Mouse (Mus musculus): ENCODE measurements around the gene Syk. TPM values are rescaled to one million over a fixed set of nuclear protein-coding genes. Genes with fewer than 3 reads are reported as not detected.
A peak's percentile ranks its signal among the peaks of the same experiment; 100 is the strongest.

Syk gene
- polyA plus RNA-seq, 1 experiment from 2014 or later = 3.3 TPM

DNA sequence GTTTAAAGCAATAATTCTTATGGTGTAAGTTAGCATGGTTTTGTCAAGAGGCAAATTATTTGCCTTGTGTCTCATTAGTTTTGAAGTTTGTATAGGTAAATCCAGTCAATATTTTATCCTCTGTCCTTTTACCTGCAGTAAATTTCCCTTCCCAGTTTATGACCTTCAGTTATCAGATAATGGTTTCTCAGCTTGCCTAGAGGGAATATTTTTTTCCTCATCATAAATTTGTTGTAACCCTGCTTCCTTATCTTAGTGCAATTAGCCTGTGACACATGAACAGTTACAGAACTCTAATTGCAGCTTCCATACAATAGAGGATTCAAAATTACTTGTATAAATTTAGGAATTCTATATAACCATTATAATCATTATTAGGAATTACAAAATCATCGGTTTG is 25.0 kb downstream of the Syk start:
- ATAC-seq = peak; percentile 58; the same call in 1 of the 2 replicates
- no peaks in the 10 kb centered on the region for H3K36me3 ChIP-seq
- 81% methylated on average over 1 of the region's 1 CpGs for WGBS
- no peak overlapping the region for H3K4me2 ChIP-seq (replicated peaks)
- no peak overlapping the region for H3K27ac ChIP-seq
- H3K4me1 ChIP-seq (replicated peaks) = peaks cover 9% of the 10 kb centered on the region
- H3K9me3 ChIP-seq = no peaks in the 10 kb centered on the region
- H3K27me3 ChIP-seq (replicated peaks) = no peaks in the 10 kb centered on the region
- no peak overlapping the region for H3K4me3 ChIP-seq (replicated peaks)
- no peak overlapping the region for H3K9ac ChIP-seq

DNA sequence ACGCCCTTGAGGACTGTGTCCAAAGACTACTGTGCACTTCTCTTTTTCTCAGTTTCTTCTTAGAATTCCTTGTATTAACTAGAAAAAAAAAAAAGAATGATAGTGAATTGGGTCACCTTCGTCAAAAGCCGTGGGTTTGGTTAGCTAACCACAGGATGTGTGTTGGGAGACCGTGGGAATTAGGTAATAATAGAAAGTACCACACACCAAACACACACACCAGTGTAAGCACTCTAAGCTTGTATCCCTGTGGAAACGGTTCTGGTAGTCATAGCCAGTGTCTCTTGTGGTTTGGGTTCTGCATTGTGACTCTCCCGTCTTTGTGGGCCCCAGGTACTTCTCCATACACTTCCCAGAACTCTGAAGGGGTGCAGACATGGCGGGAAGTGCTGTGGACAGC is 27.5 kb downstream of the Syk start:
- no peaks in the 10 kb centered on the region for H3K36me3 ChIP-seq
- no peaks in the 10 kb centered on the region for H3K9me3 ChIP-seq
- 86% methylated on average over 7 of the region's 7 CpGs for WGBS
- peaks cover 9% of the 10 kb centered on the region for H3K4me1 ChIP-seq (replicated peaks)
- H3K4me2 ChIP-seq (replicated peaks) = no peak overlapping the region
- no peak overlapping the region for H3K9ac ChIP-seq
- H3K4me3 ChIP-seq (replicated peaks) = no peak overlapping the region
- H3K27me3 ChIP-seq (replicated peaks) = no peaks in the 10 kb centered on the region
- no peak overlapping the region for H3K27ac ChIP-seq
- ATAC-seq = no peak

- H3K36me3 ChIP-seq = no peaks in the 10 kb centered on the region
- H3K4me1 ChIP-seq (replicated peaks) = peaks cover 3% of the 10 kb centered on the region; the same call in 1 of the 2 replicates
- no peak overlapping the region for H3K4me2 ChIP-seq (replicated peaks)
- WGBS = 77% methylated on average over 3 of the region's 3 CpGs
- no peaks in the 10 kb centered on the region for H3K9me3 ChIP-seq
- no peak overlapping the region for H3K9ac ChIP-seq
- no peak overlapping the region for H3K4me3 ChIP-seq (replicated peaks)
- no peak for ATAC-seq
- H3K27me3 ChIP-seq (replicated peaks) = no peaks in the 10 kb centered on the region
- H3K27ac ChIP-seq = no peak overlapping the region
Observed at GRCm38 (mm10) chr13:52613266-52613665, 30.3 kb downstream of the Syk start.

DNA sequence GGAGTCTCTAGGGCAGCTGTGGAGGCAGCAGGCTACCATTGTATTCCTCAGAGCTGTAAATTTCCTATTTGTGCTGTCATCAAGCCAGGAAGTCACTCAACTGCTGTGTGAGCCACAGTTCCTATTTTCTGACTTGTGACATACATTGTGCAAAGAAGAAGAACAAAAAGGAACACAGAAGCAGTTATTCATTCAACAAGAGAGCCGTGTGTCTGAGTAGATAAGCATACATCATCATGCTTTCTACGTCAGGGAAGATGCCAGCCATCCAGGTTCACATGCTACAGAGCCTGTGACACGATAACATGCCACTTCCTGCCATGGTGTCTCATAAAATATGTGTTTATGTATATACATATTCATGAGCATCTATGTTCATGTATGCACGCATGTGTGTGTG is 32.1 kb downstream of the Syk start:
- H3K4me3 ChIP-seq (replicated peaks) = no peak overlapping the region
- no peaks in the 10 kb centered on the region for H3K4me1 ChIP-seq (replicated peaks)
- no peak overlapping the region for H3K4me2 ChIP-seq (replicated peaks)
- no peaks in the 10 kb centered on the region for H3K36me3 ChIP-seq
- no peak for ATAC-seq
- H3K27me3 ChIP-seq (replicated peaks) = no peaks in the 10 kb centered on the region
- H3K9me3 ChIP-seq = no peaks in the 10 kb centered on the region
- H3K27ac ChIP-seq = no peak overlapping the region
- H3K9ac ChIP-seq = no peak overlapping the region
- WGBS = 75% methylated on average over 4 of the region's 4 CpGs

- ATAC-seq = no peak
- Histone ChIP-seq H3K9me3 (no peaks in the 10 kb centered on the region), H3K4me1 (replicated peaks) (no peaks in the 10 kb centered on the region), H3K4me2 (replicated peaks) (no peak overlapping the region), H3K36me3 (no peaks in the 10 kb centered on the region), H3K27me3 (replicated peaks) (no peaks in the 10 kb centered on the region), H3K4me3 (replicated peaks) (no peak overlapping the region), H3K27ac (no peak overlapping the region), H3K9ac (no peak overlapping the region)
- WGBS = 73% methylated on average over 11 of the region's 11 CpGs
Observed at GRCm38 (mm10) chr13:52617096-52617714, 34.2 kb downstream of the Syk start.

DNA sequence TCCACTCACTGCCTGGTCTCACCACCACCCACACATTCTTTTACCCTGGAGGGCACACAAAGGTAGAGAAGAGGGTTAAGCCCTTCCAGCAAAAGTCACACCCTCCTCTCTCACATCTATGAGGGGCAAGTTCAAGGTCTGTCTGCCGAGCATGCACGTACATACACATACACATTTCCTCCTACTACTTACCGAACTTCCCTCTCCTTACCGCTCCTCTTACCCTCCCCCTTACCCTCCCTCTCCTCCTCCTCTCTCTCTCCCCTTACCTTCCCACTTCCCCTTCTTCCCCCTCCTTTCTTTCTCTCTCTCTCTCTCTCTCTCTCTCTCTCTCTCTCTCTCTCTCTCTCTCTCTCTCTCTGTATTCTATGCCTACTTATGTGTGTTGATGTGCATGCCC is 35.6 kb downstream of the Syk start:
- no peaks in the 10 kb centered on the region for H3K27me3 ChIP-seq (replicated peaks)
- 46% methylated on average over 4 of the region's 4 CpGs for WGBS

DNA sequence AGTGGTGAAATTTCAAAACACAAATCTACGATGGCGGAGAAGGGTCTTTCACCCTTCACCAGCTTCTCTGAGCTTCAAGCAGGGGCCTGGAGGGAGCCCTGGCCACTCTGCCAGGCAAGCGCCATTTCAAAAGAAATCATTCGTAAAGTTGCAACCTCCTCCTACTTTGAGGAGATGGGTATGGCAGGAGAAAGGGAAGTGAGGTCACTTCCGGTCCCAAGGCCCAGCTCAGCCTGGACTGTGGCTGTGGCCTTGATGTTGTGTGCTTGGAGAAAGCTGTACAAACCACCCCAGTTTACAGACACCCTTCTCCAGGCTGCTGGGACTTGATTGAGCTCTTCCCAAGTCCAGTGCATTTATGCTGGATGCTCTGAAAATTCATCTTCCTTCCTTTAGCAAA is 36.5 kb downstream of the Syk start:
- Histone ChIP-seq H3K4me1 (replicated peaks) (no peaks in the 10 kb centered on the region), H3K4me2 (replicated peaks) (no peak overlapping the region), H3K27me3 (replicated peaks) (no peaks in the 10 kb centered on the region), H3K9me3 (no peaks in the 10 kb centered on the region), H3K9ac (no peak overlapping the region), H3K27ac (no peak overlapping the region), H3K36me3 (no peaks in the 10 kb centered on the region), H3K4me3 (replicated peaks) (no peak overlapping the region)
- 84% methylated on average over 5 of the region's 5 CpGs for WGBS
- no peak for ATAC-seq

More for the DNA sequence above, 35.6 kb downstream of the Syk start:
- no peak overlapping the region for H3K27ac ChIP-seq
- H3K4me3 ChIP-seq (replicated peaks) = no peak overlapping the region
- no peak overlapping the region for H3K9ac ChIP-seq
- ATAC-seq = no peak
- H3K9me3 ChIP-seq = no peaks in the 10 kb centered on the region
- no peak overlapping the region for H3K4me2 ChIP-seq (replicated peaks)
- no peaks in the 10 kb centered on the region for H3K4me1 ChIP-seq (replicated peaks)
- H3K36me3 ChIP-seq = no peaks in the 10 kb centered on the region

DNA sequence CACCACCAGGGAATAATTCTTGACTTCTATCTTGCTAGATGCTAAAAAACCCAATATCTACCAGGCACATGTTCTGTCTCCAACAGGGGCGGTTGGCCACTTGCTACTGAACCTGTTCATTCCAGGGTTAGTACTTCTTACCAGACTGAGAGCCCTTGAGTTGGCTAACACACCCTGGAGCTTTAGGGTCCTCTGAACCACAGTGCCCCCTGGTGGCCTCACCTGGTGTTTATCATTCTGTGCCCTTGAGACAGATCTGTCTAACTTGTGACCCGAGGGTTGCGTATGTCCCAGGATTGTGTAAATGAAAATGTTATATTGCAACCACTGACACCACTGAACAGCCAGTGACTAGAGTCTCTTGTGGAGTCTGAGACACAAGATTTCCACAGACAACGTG is 41.1 kb downstream of the Syk start:
- Histone ChIP-seq H3K4me2 (replicated peaks) (no peak overlapping the region), H3K4me3 (replicated peaks) (no peak overlapping the region), H3K27me3 (replicated peaks) (no peaks in the 10 kb centered on the region), H3K9me3 (no peaks in the 10 kb centered on the region), H3K9ac (no peak overlapping the region), H3K27ac (no peak overlapping the region), H3K4me1 (replicated peaks) (no peaks in the 10 kb centered on the region), H3K36me3 (no peaks in the 10 kb centered on the region)
- WGBS = 54% methylated on average over 4 of the region's 4 CpGs
- ATAC-seq = no peak

DNA sequence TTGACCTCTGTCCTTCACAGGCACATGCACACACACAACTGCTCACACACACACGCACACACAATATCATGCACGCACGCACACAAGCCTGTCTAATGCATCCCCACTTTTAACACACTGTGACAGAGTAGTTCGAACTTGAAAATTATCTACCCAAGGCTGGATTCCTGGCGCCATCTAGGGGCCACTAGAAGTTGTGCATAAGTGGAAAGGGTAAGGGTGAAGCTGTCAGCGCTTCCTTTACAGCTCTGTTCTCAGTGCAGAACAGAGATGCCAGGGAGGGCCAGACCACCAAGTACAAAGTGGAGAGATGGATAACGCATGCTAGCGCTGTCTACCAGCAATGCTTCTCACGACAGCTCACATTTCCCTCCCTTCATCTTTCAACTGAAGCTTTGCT is 45.6 kb downstream of the Syk start:
- ATAC-seq = peak; percentile 45; the same call in 1 of the 2 replicates
- H3K27me3 ChIP-seq (replicated peaks) = no peaks in the 10 kb centered on the region
- no peaks in the 10 kb centered on the region for H3K36me3 ChIP-seq
- no peak overlapping the region for H3K4me3 ChIP-seq (replicated peaks)
- H3K9ac ChIP-seq = no peak overlapping the region
- H3K4me2 ChIP-seq (replicated peaks) = no peak overlapping the region
- WGBS = 33% methylated on average over 9 of the region's 9 CpGs
- H3K4me1 ChIP-seq (replicated peaks) = no peaks in the 10 kb centered on the region
- no peak overlapping the region for H3K27ac ChIP-seq
- H3K9me3 ChIP-seq = no peaks in the 10 kb centered on the region

- Histone ChIP-seq H3K4me1 (replicated peaks) (no peaks in the 10 kb centered on the region), H3K27me3 (replicated peaks) (no peaks in the 10 kb centered on the region), H3K27ac (no peak overlapping the region), H3K36me3 (no peaks in the 10 kb centered on the region), H3K9me3 (no peaks in the 10 kb centered on the region), H3K4me3 (replicated peaks) (no peak overlapping the region), H3K4me2 (replicated peaks) (no peak overlapping the region), H3K9ac (no peak overlapping the region)
- ATAC-seq = no peak
- 46% methylated on average over 4 of the region's 4 CpGs for WGBS
Observed at GRCm38 (mm10) chr13:52631624-52632023, 48.7 kb downstream of the Syk start.

GRCm38 (mm10) chr13:52635484-52635883 is 52.5 kb downstream of the Syk start:
- no peaks in the 10 kb centered on the region for H3K27me3 ChIP-seq (replicated peaks)
- no peak overlapping the region for H3K27ac ChIP-seq
- H3K4me3 ChIP-seq (replicated peaks) = no peak overlapping the region
- no peaks in the 10 kb centered on the region for H3K36me3 ChIP-seq
- WGBS = 91% methylated on average over 3 of the region's 3 CpGs
- no peaks in the 10 kb centered on the region for H3K9me3 ChIP-seq
- no peak overlapping the region for H3K4me2 ChIP-seq (replicated peaks)
- no peak for ATAC-seq
- H3K4me1 ChIP-seq (replicated peaks) = no peaks in the 10 kb centered on the region
- H3K9ac ChIP-seq = no peak overlapping the region

- H3K9me3 ChIP-seq = no peaks in the 10 kb centered on the region
- ATAC-seq = no peak
- H3K27ac ChIP-seq = no peak overlapping the region
- no peak overlapping the region for H3K4me3 ChIP-seq (replicated peaks)
- H3K36me3 ChIP-seq = no peaks in the 10 kb centered on the region
- H3K27me3 ChIP-seq (replicated peaks) = no peaks in the 10 kb centered on the region
- WGBS = 86% methylated on average over 10 of the region's 10 CpGs
- no peak overlapping the region for H3K4me2 ChIP-seq (replicated peaks)
- no peaks in the 10 kb centered on the region for H3K4me1 ChIP-seq (replicated peaks)
- H3K9ac ChIP-seq = no peak overlapping the region
Observed at GRCm38 (mm10) chr13:52636176-52636748, 53.3 kb downstream of the Syk start.

GRCm38 (mm10) chr13:52646566-52646965 is 63.6 kb downstream of the Syk start:
- no peaks in the 10 kb centered on the region for H3K27me3 ChIP-seq (replicated peaks)
- H3K9me3 ChIP-seq = no peaks in the 10 kb centered on the region
- H3K4me2 ChIP-seq (replicated peaks) = no peak overlapping the region
- H3K4me1 ChIP-seq (replicated peaks) = 0 out of 2 replicates have a peak, but pooled peaks cover 5% of the 10 kb centered on the region
- no peak overlapping the region for H3K9ac ChIP-seq
- no peaks in the 10 kb centered on the region for H3K36me3 ChIP-seq
- no peak overlapping the region for H3K4me3 ChIP-seq (replicated peaks)
- H3K27ac ChIP-seq = no peak overlapping the region
- no peak for ATAC-seq
- 83% methylated on average over 3 of the region's 3 CpGs for WGBS

All from intestine, embryonic 15.5 days (tissue).